Mouse (Mus musculus) ES-E14 (cell line): ENCODE results near the gene Siae.

Experiments used
- CHD2 ChIP-seq: IDR thresholded peaks from 2 replicates; pipeline ENCODE4 v1.6.1; 2014; ENCODE audit warnings: mild to moderate bottlenecking, low read depth, low read length, inconsistent platforms
- ZC3H11A ChIP-seq: IDR thresholded peaks from 2 replicates; pipeline ENCODE4 v1.6.1; 2012; ENCODE audit warnings: low read depth, mild to moderate bottlenecking, inconsistent platforms, low read length, borderline replicate concordance
- ZNF384 ChIP-seq: IDR thresholded peaks from 2 replicates; pipeline ENCODE4 v1.6.1; 2012; ENCODE audit warnings: low read depth, low read length, inconsistent platforms

GRCm38 (mm10) chr9:37545166-37545610, 10.3 kb upstream of the Siae start:
- TF ChIP-seq ZC3H11A (no peak), ZNF384 (no peak), CHD2 (no peak)
